ENCODE assay signal across 19 mouse cellular contexts in the genomic region with DNA sequence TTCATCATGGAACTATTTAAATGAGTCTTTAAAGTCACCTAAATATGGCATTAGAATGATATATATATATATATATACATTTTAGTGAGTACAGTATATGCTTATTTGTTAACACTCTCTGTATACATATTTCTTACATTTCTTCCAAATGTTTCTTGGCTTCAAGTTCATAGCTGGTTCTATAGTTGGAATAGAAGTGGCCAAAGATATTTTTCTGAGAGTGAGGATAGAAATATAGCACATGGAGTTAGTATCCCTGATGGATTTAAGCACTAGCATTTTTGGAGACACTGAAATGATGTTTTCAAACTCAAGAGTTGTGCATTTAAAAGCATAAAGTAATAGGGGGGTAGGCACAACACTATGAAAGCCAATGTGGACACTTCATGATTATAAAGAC.
DNase-seq lines count a peak whose midpoint lies in the region; ATAC-seq and TF ChIP-seq lines count a peak whose summit lies in the region.
"Had no signal": no experiment of that assay in that cellular context is flagged by ENCODE, and none has a peak within 500 bp of the region (broad histone marks: within the 10 kb centered on the region; RNA-seq: fewer than 3 reads in every experiment).

No protein-coding gene starts in this region.

- H3K9ac ChIP-seq in lung, embryonic 14.5 days, result no peak overlapping the region
- H3K9ac ChIP-seq in lung, embryonic 16.5 days (ENCODE audit: low read length), result no peak overlapping the region
- no peak overlapping the region for H3K9ac ChIP-seq in lung, postnatal 0 days (replicated peaks; ENCODE audit: low read depth)

- no peak overlapping the region for H3K4me3 ChIP-seq in lung, embryonic 14.5 days (ENCODE audit: low read depth, low read length)
- H3K4me3 ChIP-seq in lung, embryonic 16.5 days (ENCODE audit: low read length), result no peak overlapping the region
- no peak overlapping the region for H3K4me3 ChIP-seq in lung, postnatal 0 days (ENCODE audit: low read depth, low read length)

- H3K4me1 ChIP-seq in lung, embryonic 14.5 days (ENCODE audit: insufficient read depth), result no peaks in the 10 kb centered on the region
- H3K4me1 ChIP-seq in lung, embryonic 16.5 days (replicated peaks; ENCODE audit: control insufficient read depth, insufficient read depth, low read length), result no peaks in the 10 kb centered on the region
- no peaks in the 10 kb centered on the region for H3K4me1 ChIP-seq in lung, postnatal 0 days (ENCODE audit: insufficient read depth, low read depth, low read length)

- no peak overlapping the region for H3K27ac ChIP-seq in lung, embryonic 14.5 days (ENCODE audit: low read depth)
- H3K27ac ChIP-seq in lung, embryonic 16.5 days (ENCODE audit: low read length), result no peak overlapping the region
- H3K27ac ChIP-seq in lung, postnatal 0 days (ENCODE audit: low read length), result no peak overlapping the region

- no peaks in the 10 kb centered on the region for H3K36me3 ChIP-seq in lung, embryonic 14.5 days (ENCODE audit: insufficient read depth)
- H3K36me3 ChIP-seq in lung, embryonic 16.5 days (ENCODE audit: control insufficient read depth, insufficient read depth, low read length), result no peaks in the 10 kb centered on the region
- no peaks in the 10 kb centered on the region for H3K36me3 ChIP-seq in lung, postnatal 0 days (ENCODE audit: insufficient read depth, low read length)
- H3K36me3 ChIP-seq: G1E had no signal

- no peaks in the 10 kb centered on the region for H3K9me3 ChIP-seq in lung, embryonic 14.5 days (ENCODE audit: low read depth, low read length)
- no peaks in the 10 kb centered on the region for H3K9me3 ChIP-seq in lung, embryonic 16.5 days (ENCODE audit: control insufficient read depth, low read length)
- no peaks in the 10 kb centered on the region for H3K9me3 ChIP-seq in lung, postnatal 0 days (ENCODE audit: low read length)
- H3K9me3 ChIP-seq: G1E had no signal

- TF ChIP-seq CTCF in lung, embryonic 14.5 days (IDR thresholded peaks at IDR 0.05; ENCODE audit: low read depth), result no peak
- no peak for TF ChIP-seq CTCF in lung, postnatal 0 days (IDR thresholded peaks at IDR 0.05)

- no peak for ATAC-seq in lung, embryonic 14.5 days (ENCODE audit: insufficient read depth)
- ATAC-seq in lung, embryonic 16.5 days (ENCODE audit: low read depth), result peak; percentile 54; the same call in 1 of the 2 replicates
- no peak for ATAC-seq in lung, postnatal 0 days
- ATAC-seq: activated CD4-positive, CD25-positive, alpha-beta regulatory T cell, adult 4 months; CD4-positive, CD25-positive, alpha-beta regulatory T cell, adult 4 months; Patski had no signal

- H3K27me3 ChIP-seq in lung, embryonic 14.5 days (ENCODE audit: insufficient read depth, low read length), result no peaks in the 10 kb centered on the region
- H3K27me3 ChIP-seq in lung, embryonic 16.5 days (ENCODE audit: control insufficient read depth, insufficient read depth, low read depth, low read length), result no peaks in the 10 kb centered on the region
- no peaks in the 10 kb centered on the region for H3K27me3 ChIP-seq in lung, postnatal 0 days (replicated peaks; ENCODE audit: insufficient read depth, low read length)
- H3K27me3 ChIP-seq: CH12.LX, Patski had no signal

- DNase-seq in lung, embryonic 14.5 days, result peak; percentile 56
- DNase-seq in lung, postnatal 4 days, result no peak
- DNase-seq in lung, postnatal 0 days (ENCODE audit: low spot score), result no peak
- DNase-seq: adrenal gland, adult 2 months; adrenal gland, adult 8-10 months; adrenal gland, postnatal 10 days; adrenal gland, postnatal 14 days; adrenal gland, postnatal 25 days; adrenal gland, postnatal 36 days; B cell, adult 2 months; cerebellum, adult 11 months; cerebellum, adult 11-12 months; cerebellum, adult 18-20 months had no signal

- no peak overlapping the region for H3K4me2 ChIP-seq in lung, embryonic 14.5 days
- H3K4me2 ChIP-seq in lung, embryonic 16.5 days (ENCODE audit: low read depth, low read length), result no peak overlapping the region
- H3K4me2 ChIP-seq in lung, postnatal 0 days (replicated peaks; ENCODE audit: low read depth, low read length), result no peak overlapping the region

- TF ChIP-seq EP300 in lung, postnatal 0 days (IDR thresholded peaks at IDR 0.05), result no peak
